ENCODE assay signal across 1 mouse cellular context in the genomic region with DNA sequence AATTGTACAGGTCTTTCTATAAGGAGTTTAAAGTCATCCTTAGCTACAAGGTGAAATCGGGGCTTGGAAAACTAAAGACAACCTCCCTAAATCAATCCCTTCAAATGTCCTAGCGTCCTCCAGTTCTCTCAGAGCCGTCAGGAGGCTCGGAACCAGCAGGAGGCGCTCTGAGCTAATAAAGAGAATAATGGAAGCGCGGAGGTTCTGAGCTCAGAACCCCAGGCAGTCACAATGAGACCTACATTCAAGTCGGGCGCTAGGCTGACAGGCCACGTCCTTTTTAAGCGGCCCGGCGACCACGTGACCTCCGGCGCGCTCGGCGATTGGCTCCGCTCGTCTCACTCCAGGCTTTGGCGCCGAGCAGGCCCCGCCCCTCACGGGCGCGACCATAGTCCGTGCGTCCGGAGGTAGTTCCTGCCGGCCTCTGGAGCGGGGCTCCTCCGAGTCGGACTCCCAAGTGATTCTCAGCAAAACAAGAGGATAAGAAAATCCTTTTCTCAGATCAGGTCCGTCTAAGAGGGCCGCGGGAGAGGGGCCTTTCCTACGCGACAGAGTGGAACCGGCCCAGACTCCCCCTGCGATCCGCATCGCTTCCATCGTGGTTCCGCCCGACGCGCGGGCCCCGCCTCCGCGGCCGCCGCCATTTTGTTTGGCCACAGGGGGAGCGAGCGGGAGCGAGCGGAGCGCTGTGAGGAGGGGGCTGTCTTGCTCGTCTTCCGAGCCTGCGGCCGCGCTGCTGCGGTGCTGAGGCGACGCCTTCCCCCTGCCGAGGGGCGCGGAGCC.
TF ChIP-seq lines count a peak whose summit lies in the region.

Gene Smc3, plus strand, starts transcription at position 642 of the 783 bp plus-strand sequence.

TF ChIP-seq in CH12.LX, 34 proteins besides CTCF, POLR2A, EP300 and RAD21 (continued from another document):
- TF ChIP-seq PAX5 (IDR thresholded peaks at IDR 0.05; ENCODE audit: low read length), result no peak
- TF ChIP-seq POLR2AphosphoS2 (IDR thresholded peaks at IDR 0.05; ENCODE audit: low read depth, low read length), result peak; percentile 97
- peak; percentile 70 for TF ChIP-seq SMC3 (IDR thresholded peaks at IDR 0.05; ENCODE audit: low read depth, low read length)
- TF ChIP-seq NELFE (IDR thresholded peaks at IDR 0.05; ENCODE audit: low read depth, low read length), result peak; percentile 95
- no peak for TF ChIP-seq JUN (IDR thresholded peaks at IDR 0.05; ENCODE audit: insufficient read depth, low read depth, low read length)
- TF ChIP-seq MYC (IDR thresholded peaks at IDR 0.05; ENCODE audit: low read depth, low read length), result no peak; the same call in 1 of the 2 replicates
- TF ChIP-seq GABPA (IDR thresholded peaks at IDR 0.05; ENCODE audit: insufficient replicate concordance, low read depth, low read length), result no peak
- no peak for TF ChIP-seq ZKSCAN1 (IDR thresholded peaks at IDR 0.05; ENCODE audit: borderline replicate concordance, low read depth, low read length)
- TF ChIP-seq SIN3A (IDR thresholded peaks at IDR 0.05; ENCODE audit: low read length), result peak; percentile 77
- TF ChIP-seq TCF12 (IDR thresholded peaks at IDR 0.05; ENCODE audit: low read depth, low read length), result peak; percentile 91
- peak; percentile 56; the same call in 1 of the 2 replicates for TF ChIP-seq MEF2A (IDR thresholded peaks at IDR 0.05; ENCODE audit: borderline replicate concordance, low read depth, low read length)
- TF ChIP-seq IRF4 (IDR thresholded peaks at IDR 0.05; ENCODE audit: low read depth, low read length), result peak; percentile 56
- peak; percentile 76 for TF ChIP-seq ZNF384 (IDR thresholded peaks at IDR 0.05; ENCODE audit: low read depth, low read length)
- TF ChIP-seq UBTF (IDR thresholded peaks at IDR 0.05; ENCODE audit: low read depth, low read length), result no peak
- no peak for TF ChIP-seq CHD2 (IDR thresholded peaks at IDR 0.05; ENCODE audit: low read length)
- peak; percentile 34; the same call in 1 of the 2 replicates for TF ChIP-seq MAZ (IDR thresholded peaks at IDR 0.05; ENCODE audit: low read depth, low read length)
- TF ChIP-seq ETS1 (conservative IDR thresholded peaks at IDR 0.05; ENCODE audit: low read depth, low read length), result 0 out of 2 replicates have a peak, but pooled peaks have one; percentile 8
- peak; percentile 98 for TF ChIP-seq TBP (conservative IDR thresholded peaks at IDR 0.05; ENCODE audit: low read depth, low read length)
- TF ChIP-seq JUND (conservative IDR thresholded peaks at IDR 0.05; ENCODE audit: low read depth, low read length), result peak; percentile 14; the same call in 1 of the 2 replicates
- TF ChIP-seq BHLHE40 (IDR thresholded peaks at IDR 0.05; ENCODE audit: low read depth, low read length), result peak; percentile 34; the same call in 1 of the 2 replicates
- no peak for TF ChIP-seq MXI1 (IDR thresholded peaks at IDR 0.05; ENCODE audit: low read depth, low read length)
